Mouse (Mus musculus): ENCODE data around the gene Psmd4. TPM values are rescaled to one million over a fixed set of nuclear protein-coding genes. Genes with fewer than 3 reads are reported as not detected.

Gene Psmd4
- polyA plus RNA-seq, 1 experiment = 245 TPM

DNA sequence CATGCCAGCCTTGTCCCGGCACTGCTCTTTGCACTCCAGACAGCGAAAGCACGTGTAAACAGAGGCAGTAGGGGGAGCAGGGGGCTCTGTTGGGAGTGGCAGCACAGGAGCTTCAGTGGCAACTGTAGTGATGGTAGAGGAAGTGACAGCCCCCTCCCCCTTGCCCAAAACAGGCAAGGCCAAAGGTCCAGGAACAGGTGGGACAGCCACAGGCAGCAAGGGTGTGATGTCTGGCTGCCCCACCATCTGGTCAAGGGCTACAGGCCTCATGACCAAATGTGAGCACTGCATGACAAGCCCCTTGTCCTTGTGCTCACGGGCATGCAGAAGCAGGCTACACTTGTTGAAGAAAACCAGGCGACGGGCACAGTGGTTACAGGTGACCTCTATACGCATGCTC is 32.0 kb downstream of the Psmd4 start:
- Histone ChIP-seq H3K27ac (ENCODE audit: insufficient read depth, low read length) (no peak overlapping the region), H3K27me3 (ENCODE audit: control insufficient read depth, insufficient read depth, low read length) (no peaks in the 10 kb centered on the region), H3K4me3 (replicated peaks; ENCODE audit: insufficient read depth, low read depth, low read length) (no peak overlapping the region), H3K4me1 (ENCODE audit: control insufficient read depth, insufficient read depth, low read length) (peaks cover 45% of the 10 kb centered on the region)
- TF ChIP-seq CTCF (IDR thresholded peaks at IDR 0.05; ENCODE audit: borderline replicate concordance, insufficient read depth, low read depth, low read length) = no peak
- no peak for TF ChIP-seq POLR2A (IDR thresholded peaks at IDR 0.05; ENCODE audit: borderline replicate concordance, insufficient read depth, low read length)
- peak; percentile 46 for DNase-seq
- WGBS = 28% methylated on average over 7 of the region's 7 CpGs

DNA sequence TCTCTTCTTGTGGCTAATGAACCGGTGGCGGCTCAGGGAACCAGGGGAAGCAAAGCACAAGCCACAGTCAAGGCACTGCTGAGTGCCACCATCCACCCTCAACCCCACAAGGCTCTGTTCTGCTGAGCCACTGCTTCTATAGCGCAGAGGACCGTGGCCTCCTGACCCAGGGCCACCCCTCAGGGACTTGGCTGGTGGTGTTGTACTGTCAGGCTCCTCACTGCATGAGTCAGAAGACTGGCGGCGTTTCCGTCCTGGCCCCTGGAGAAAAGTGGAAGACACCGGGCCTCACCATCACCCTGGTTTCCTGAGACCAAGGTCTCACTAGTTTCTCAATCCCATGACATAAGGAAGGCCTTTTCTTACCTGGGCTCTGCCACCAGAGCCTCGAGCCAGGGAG is 34.7 kb downstream of the Psmd4 start:
- H3K27me3 ChIP-seq (ENCODE audit: control insufficient read depth, insufficient read depth, low read length) = no peaks in the 10 kb centered on the region
- 62% methylated on average over 9 of the region's 9 CpGs for WGBS
- no peak for TF ChIP-seq CTCF (IDR thresholded peaks at IDR 0.05; ENCODE audit: borderline replicate concordance, insufficient read depth, low read depth, low read length)
- TF ChIP-seq POLR2A (IDR thresholded peaks at IDR 0.05; ENCODE audit: borderline replicate concordance, insufficient read depth, low read length) = no peak
- H3K4me3 ChIP-seq (replicated peaks; ENCODE audit: insufficient read depth, low read depth, low read length) = no peak overlapping the region
- H3K27ac ChIP-seq (ENCODE audit: insufficient read depth, low read length) = no peak overlapping the region
- no peak for DNase-seq
- H3K4me1 ChIP-seq (ENCODE audit: control insufficient read depth, insufficient read depth, low read length) = peaks cover 41% of the 10 kb centered on the region

DNA sequence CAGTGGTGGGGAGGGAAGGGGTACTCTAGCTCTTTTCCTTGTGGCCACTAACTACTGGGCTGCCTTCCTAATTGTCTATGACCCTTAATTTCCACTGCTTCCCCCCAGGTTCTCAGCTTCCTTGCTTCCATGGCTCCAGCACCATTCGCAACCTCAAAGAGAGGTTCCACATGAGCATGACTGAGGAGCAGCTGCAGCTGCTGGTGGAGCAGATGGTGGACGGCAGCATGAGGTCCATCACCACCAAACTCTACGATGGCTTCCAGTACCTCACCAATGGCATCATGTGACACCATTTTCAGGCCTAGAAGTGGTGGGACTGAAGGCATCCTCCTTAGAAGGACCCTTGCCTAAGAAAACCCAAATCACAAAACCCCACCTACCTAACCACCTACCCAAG is 36.8 kb downstream of the Psmd4 start:
- Histone ChIP-seq H3K4me1 (ENCODE audit: control insufficient read depth, insufficient read depth, low read length) (peaks cover 24% of the 10 kb centered on the region), H3K4me3 (replicated peaks; ENCODE audit: insufficient read depth, low read depth, low read length) (no peak overlapping the region), H3K27ac (ENCODE audit: insufficient read depth, low read length) (peak overlapping the region; percentile 57), H3K27me3 (ENCODE audit: control insufficient read depth, insufficient read depth, low read length) (no peaks in the 10 kb centered on the region)
- WGBS = 15% methylated on average over 3 of the region's 3 CpGs
- no peak for DNase-seq
- TF ChIP-seq CTCF (IDR thresholded peaks at IDR 0.05; ENCODE audit: borderline replicate concordance, insufficient read depth, low read depth, low read length) (no peak), POLR2A (IDR thresholded peaks at IDR 0.05; ENCODE audit: borderline replicate concordance, insufficient read depth, low read length) (no peak)

DNA sequence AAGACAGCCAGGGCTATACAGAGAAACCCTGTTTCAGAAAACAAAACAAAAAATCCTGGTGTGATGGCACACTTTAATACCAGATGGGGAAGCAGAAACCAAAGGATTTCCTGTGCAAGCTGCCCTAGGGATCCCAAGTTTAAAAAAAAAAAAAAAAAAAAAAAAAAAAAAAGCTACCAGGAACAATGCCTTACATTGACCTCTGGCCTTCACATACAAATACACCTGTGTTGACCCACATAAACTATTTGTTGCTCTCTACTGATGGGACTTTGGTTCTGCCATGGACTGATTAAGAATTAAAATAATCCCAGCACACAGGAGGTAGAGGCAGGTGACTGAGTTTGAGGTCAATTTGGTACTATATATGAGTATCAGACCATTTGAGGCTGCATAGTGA is 39.1 kb downstream of the Psmd4 start:
- Histone ChIP-seq H3K4me3 (replicated peaks; ENCODE audit: insufficient read depth, low read depth, low read length) (no peak overlapping the region), H3K4me1 (ENCODE audit: control insufficient read depth, insufficient read depth, low read length) (peaks cover 7% of the 10 kb centered on the region), H3K27ac (ENCODE audit: insufficient read depth, low read length) (no peak overlapping the region), H3K27me3 (ENCODE audit: control insufficient read depth, insufficient read depth, low read length) (no peaks in the 10 kb centered on the region)
- DNase-seq = no peak
- TF ChIP-seq POLR2A (IDR thresholded peaks at IDR 0.05; ENCODE audit: borderline replicate concordance, insufficient read depth, low read length) (no peak), CTCF (IDR thresholded peaks at IDR 0.05; ENCODE audit: borderline replicate concordance, insufficient read depth, low read depth, low read length) (no peak)

DNA sequence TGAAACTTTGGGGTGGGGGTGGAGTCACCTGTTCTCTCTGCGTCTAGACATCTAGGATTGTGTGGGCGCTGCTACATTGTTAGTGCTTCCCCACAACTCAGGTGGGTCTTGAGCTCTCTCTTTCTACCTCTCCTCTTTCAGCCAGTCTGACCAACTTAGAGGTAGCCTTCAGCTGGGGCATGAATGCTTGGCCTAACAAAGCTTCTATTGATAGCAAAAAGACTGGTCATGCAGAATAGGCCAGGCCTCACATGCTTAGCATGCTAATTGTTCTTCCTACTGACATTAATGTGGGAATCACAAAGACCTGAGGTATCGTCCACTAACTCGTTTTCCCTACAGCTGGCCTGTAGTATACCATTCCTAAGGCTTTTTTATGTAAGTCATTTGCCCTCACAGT is 39.8 kb downstream of the Psmd4 start:
- no peaks in the 10 kb centered on the region for H3K27me3 ChIP-seq (ENCODE audit: control insufficient read depth, insufficient read depth, low read length)
- TF ChIP-seq CTCF (IDR thresholded peaks at IDR 0.05; ENCODE audit: borderline replicate concordance, insufficient read depth, low read depth, low read length) (no peak), POLR2A (IDR thresholded peaks at IDR 0.05; ENCODE audit: borderline replicate concordance, insufficient read depth, low read length) (no peak)
- whole genome bisulfite sequencing = 71% methylated on average over 4 of the region's 4 CpGs
- H3K4me3 ChIP-seq (replicated peaks; ENCODE audit: insufficient read depth, low read depth, low read length) = no peak overlapping the region
- no peak for DNase-seq
- H3K4me1 ChIP-seq (ENCODE audit: control insufficient read depth, insufficient read depth, low read length) = peaks cover 7% of the 10 kb centered on the region
- no peak overlapping the region for H3K27ac ChIP-seq (ENCODE audit: insufficient read depth, low read length)

DNA sequence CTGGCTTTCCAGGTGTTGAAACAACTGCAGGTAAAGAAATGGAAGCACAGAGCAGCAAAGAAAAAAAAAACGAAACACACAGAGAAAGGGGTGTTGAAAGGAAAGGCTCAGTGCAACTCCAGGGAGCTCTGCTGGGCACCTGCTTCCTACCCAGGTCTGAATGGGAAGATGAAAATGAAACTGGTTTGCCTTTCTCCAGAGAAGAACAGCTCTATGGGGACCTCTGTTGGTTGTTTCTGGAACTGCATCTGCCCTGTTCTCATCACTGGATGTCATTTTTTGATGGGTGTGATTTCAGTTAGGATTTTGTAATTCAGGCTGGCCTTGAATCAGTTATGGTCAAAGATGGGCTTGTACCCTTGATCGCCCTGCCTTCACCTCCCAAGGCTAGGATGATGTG is 45.5 kb downstream of the Psmd4 start:
- Histone ChIP-seq H3K27me3 (ENCODE audit: control insufficient read depth, insufficient read depth, low read length) (no peaks in the 10 kb centered on the region), H3K4me3 (replicated peaks; ENCODE audit: insufficient read depth, low read depth, low read length) (no peak overlapping the region), H3K27ac (ENCODE audit: insufficient read depth, low read length) (no peak overlapping the region), H3K4me1 (ENCODE audit: control insufficient read depth, insufficient read depth, low read length) (no peaks in the 10 kb centered on the region)
- peak; percentile 74; the same call in 1 of the 2 replicates for TF ChIP-seq CTCF (IDR thresholded peaks at IDR 0.05; ENCODE audit: borderline replicate concordance, insufficient read depth, low read depth, low read length)
- TF ChIP-seq POLR2A (IDR thresholded peaks at IDR 0.05; ENCODE audit: borderline replicate concordance, insufficient read depth, low read length) = no peak
- 30% methylated on average over 2 of the region's 2 CpGs for WGBS
- peak; percentile 72 to 82 for DNase-seq

DNA sequence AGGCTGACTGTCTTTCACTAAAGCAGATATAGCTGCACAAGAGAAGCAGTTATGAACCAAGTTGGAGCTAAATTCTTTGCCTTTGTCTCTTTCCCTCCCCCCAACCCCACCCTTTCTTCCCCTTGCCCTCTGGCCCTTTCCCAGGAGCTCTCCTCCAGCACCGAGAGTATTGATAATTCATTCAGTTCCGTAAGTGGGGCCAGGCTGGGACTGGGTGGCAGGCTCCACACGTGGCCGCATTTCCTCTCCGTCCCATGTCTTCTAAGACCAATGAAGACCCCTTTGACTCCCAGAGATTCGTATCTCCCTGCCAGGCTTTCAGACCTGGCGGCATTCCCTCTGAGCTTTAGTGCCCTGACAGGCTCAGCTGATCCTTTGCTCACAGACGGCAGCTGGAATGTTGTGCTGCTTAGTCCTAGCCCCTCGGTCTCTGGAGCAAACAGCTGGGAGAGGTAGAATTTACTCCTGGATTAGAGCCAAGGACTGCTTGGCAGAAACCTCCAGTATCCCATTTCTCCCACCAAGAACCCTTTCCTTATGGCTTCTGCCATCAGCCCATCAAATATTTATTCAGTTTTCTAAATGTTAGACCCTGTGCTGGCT is 53.2 kb downstream of the Psmd4 start:
- DNase-seq = no peak
- no peak for TF ChIP-seq CTCF (IDR thresholded peaks at IDR 0.05; ENCODE audit: borderline replicate concordance, insufficient read depth, low read depth, low read length)
- no peak for TF ChIP-seq POLR2A (IDR thresholded peaks at IDR 0.05; ENCODE audit: borderline replicate concordance, insufficient read depth, low read length)
- Histone ChIP-seq H3K27me3 (ENCODE audit: control insufficient read depth, insufficient read depth, low read length) (no peaks in the 10 kb centered on the region), H3K27ac (ENCODE audit: insufficient read depth, low read length) (no peak overlapping the region), H3K4me1 (ENCODE audit: control insufficient read depth, insufficient read depth, low read length) (no peaks in the 10 kb centered on the region), H3K4me3 (replicated peaks; ENCODE audit: insufficient read depth, low read depth, low read length) (no peak overlapping the region)
- WGBS = 27% methylated on average over 9 of the region's 9 CpGs

DNA sequence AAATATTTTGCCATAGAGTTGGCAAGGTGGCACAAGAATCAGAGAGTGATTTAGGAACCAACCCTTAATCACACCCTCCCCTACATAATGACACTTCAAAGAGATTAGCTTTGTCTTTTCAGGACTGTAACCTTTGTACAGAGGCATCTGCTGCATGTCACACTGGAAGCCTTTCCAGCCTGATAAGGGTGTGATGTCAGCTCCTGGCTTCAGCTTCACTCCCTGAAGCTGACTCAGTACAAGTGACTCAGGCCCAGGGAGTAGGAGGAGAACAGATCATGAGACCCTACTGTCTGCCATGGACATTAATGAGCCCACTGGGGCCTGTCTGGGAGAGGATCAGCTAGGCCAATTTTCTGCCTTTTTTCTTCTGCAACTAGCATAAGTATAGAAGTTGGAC is 54.8 kb downstream of the Psmd4 start:
- peak in 1 of 2 experiments; percentile 37 for DNase-seq
- Histone ChIP-seq H3K27ac (ENCODE audit: insufficient read depth, low read length) (no peak overlapping the region), H3K4me1 (ENCODE audit: control insufficient read depth, insufficient read depth, low read length) (no peaks in the 10 kb centered on the region), H3K4me3 (replicated peaks; ENCODE audit: insufficient read depth, low read depth, low read length) (no peak overlapping the region), H3K27me3 (ENCODE audit: control insufficient read depth, insufficient read depth, low read length) (no peaks in the 10 kb centered on the region)
- TF ChIP-seq POLR2A (IDR thresholded peaks at IDR 0.05; ENCODE audit: borderline replicate concordance, insufficient read depth, low read length) = no peak

Data from cerebellum, adult 2 months (tissue).